Mouse (Mus musculus): Measurements from ENCODE around the gene Kcnj12.

Kcnj12 gene

DNA sequence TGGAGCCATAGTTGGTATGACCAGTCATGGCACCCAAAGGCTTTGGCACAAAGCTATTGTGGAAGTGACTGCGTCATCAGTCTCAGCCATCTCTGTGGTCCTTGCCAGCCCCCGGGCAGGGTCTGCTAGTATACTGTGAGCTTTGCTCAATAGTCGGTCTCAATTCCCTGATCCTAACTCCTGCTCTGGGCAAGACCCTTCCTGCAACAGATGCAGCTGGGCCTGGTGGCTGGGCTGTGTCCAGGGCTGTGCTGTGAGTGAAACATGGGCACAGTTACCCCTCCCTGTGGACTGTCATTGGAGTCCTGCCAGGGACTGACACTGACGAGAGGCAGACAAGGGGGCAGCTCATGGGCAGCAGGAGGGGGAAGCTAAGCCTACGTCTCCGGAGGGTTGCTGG, 2.6 kb downstream of the Kcnj12 start:
- no peak for DNase-seq (ENCODE audit: low spot score)

DNA sequence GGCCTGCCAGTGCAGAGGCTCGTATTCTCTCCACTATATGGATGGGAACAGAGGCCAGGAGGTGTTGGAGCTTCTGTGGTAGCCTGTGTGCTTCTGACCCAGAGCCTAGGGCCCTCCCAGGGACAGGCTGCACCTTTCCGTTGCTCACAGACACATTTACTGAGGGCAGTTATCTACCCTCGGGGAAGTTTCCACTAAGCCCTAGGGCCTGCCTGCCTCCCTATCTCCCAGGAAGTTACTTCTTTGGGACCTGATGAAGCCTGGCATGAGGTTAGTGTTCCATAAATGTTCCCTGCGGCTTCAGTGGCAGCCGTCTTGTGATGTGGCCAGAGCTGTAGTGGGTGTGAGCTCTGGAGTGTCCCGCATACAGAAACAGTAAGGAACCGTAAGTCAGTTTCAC, 3.2 kb downstream of the Kcnj12 start:
- DNase-seq (ENCODE audit: low spot score), result no peak

DNA sequence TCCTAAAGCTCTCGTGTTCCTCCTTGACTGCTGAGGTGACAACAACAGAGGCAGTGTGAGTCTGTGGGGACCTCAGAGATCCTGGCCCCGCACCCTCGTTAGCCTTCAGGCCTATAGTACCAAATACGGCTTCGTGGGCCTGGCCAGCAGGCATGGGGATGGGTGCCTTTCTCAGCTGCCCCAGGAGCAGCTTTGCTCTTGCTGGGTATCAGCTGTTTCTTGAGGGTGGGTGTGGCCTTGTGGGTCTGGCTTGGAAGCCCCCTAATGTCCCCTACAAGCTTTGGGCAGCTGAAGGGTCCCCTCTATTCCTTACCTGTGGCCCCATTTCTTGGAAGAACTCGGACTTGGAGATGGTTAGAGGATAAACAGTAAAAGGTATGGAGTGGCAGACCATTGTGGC, 4.0 kb downstream of the Kcnj12 start:
- DNase-seq (ENCODE audit: low spot score), result no peak

DNA sequence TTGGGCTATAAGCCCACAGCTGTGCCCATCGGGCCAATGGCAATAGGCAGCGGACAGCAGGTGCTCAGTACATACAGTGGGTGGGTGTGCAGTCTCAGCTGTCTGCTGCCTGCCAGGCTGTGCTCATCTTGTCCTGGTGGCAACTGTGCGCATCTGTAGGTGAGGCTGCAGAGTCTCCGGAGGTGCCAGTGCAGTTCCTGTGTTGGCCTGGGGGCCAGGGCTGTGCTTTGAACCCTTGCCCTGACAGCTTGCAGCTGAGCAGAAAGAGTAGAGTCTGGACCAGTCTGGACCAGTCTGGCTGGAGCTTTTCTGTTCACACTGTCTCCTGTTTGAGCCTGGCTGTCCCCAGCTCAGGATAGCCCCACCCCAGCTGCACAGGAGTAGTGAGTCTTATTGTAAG, 4.8 kb downstream of the Kcnj12 start:
- DNase-seq (ENCODE audit: low spot score), result no peak

DNA sequence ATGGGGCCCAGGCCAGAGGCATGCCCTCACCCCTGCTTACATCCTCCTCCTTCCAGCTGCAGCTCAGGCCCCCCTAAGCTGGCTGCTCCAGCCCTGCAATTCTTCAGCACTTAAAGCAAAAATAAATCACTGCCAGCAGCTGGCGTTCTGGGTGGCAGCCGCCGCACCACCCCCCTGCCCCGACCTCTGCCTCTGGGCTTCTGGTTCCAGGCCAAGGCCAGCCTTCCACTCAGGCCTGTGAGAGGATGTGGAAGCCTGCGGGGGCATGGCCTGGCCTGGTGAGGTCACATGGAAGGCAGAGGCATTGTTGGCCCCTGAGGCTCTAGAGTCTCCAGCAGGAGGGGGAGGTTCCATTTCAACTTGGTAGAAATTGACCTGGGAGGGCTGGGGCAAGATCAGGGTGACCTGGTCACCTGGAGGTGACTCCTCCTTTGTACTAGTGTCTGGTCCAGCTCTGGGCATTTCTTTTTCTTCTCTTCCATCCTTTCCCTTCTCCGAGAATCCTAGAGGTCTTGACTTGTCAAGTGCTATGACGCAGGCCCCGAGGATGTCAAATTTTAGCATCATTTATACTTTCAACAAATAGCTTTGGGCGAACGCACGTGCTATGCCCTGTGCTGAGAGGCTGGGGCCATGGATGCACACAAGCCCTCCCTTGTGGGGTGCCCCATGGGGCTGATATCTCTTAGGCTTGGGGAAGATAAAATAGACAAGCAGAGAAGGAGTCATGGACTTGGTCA, 6.0 kb downstream of the Kcnj12 start:
- no peak for DNase-seq (ENCODE audit: low spot score)

- DNase-seq (ENCODE audit: low spot score), result no peak
These were observed 6.9 kb downstream of the Kcnj12 start for GRCm38 (mm10) chr11:61029116-61029740.

- DNase-seq (ENCODE audit: low spot score), result no peak
These were observed 7.7 kb downstream of the Kcnj12 start for GRCm38 (mm10) chr11:61029864-61030595.

DNA sequence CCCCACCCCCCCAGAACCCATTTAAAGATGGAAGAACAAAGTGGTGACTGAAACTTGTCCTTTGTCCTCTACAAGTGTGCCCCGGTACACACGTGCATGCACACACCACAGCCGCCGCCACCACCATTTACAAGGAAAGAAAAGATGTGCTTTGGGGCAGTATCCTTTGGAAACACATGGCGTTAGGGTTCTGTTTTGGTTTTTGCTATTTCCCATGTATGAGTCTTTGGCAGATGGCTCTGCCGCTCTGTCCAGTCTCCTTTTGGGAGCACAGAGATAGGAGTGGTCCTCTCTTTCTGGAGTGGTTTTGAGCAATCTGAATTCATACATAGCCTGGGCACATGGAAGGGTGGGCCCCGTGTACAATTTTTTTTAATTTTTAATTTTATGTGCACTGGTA, 8.8 kb downstream of the Kcnj12 start:
- no peak for DNase-seq (ENCODE audit: low spot score)

GRCm38 (mm10) chr11:61031658-61032445, 9.5 kb downstream of the Kcnj12 start:
- DNase-seq (ENCODE audit: low spot score), result no peak

- no peak for DNase-seq (ENCODE audit: low spot score)
These were observed 10.1 kb downstream of the Kcnj12 start for GRCm38 (mm10) chr11:61032481-61032880.

GRCm38 (mm10) chr11:61033160-61033559, 10.8 kb downstream of the Kcnj12 start:
- no peak for DNase-seq (ENCODE audit: low spot score)

- DNase-seq (ENCODE audit: low spot score), result no peak
These were observed 14.3 kb downstream of the Kcnj12 start for GRCm38 (mm10) chr11:61036639-61037038.

- DNase-seq (ENCODE audit: low spot score), result no peak
These were observed 16.0 kb downstream of the Kcnj12 start for GRCm38 (mm10) chr11:61038277-61038782.

DNA sequence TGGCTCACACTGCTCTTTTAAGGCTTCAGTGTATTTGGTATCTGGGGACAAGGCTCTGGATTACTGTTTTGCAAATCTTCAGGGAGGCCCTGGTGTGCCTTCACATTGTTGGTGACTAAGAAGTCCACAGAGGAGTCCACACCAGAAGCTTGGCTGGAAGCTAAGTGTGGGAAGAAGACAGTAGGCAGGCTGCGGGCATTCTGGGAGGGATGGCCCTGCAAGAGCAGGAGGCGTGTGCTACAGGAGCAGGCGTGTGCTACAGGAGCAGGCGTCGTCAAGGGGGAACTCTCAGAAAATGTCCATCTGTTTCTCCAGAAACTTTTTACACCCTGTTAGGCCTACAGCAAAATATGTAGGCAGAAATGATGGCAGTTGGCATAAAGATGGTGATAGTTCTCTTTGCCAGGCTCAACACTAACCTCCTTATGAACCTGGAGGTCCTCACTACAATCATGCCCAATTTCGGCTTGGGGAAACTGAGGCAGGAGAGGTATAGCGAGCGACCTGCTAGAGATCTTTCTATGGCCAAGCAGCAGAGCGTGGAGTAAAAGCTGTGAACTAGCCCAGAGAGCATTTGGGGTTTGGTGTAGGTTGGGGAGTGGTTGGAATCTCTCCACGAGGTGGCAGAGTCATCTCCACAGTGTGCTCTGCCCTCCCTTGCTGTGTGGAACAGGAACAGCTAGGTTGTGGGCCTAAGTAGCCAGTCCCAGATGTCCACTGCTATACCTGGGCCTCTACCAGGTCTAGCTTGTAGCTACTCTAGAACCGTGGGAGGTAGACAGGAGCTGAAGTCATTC, 18.7 kb downstream of the Kcnj12 start:
- no peak for DNase-seq (ENCODE audit: low spot score)

DNA sequence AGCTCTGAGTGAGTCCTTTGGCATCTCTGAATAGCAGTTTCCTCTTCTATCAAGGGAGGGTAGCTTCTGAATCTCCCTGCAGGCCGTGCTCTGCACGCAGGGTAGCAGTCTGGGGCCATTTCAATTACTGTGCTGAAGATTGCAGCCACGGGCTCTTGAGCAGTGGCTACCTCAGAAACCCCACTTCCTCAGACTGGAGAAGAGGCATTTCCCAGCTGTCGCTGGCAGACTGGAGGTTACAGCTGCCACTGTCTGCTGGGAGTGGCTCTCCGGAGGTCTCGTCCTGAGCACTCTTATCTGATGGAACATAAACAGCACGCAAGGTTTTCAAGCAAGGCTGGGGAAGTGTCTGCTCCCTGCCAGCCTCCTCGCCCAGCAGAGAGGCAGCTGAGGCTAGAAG, 20.2 kb downstream of the Kcnj12 start:
- DNase-seq (ENCODE audit: low spot score), result no peak

DNA sequence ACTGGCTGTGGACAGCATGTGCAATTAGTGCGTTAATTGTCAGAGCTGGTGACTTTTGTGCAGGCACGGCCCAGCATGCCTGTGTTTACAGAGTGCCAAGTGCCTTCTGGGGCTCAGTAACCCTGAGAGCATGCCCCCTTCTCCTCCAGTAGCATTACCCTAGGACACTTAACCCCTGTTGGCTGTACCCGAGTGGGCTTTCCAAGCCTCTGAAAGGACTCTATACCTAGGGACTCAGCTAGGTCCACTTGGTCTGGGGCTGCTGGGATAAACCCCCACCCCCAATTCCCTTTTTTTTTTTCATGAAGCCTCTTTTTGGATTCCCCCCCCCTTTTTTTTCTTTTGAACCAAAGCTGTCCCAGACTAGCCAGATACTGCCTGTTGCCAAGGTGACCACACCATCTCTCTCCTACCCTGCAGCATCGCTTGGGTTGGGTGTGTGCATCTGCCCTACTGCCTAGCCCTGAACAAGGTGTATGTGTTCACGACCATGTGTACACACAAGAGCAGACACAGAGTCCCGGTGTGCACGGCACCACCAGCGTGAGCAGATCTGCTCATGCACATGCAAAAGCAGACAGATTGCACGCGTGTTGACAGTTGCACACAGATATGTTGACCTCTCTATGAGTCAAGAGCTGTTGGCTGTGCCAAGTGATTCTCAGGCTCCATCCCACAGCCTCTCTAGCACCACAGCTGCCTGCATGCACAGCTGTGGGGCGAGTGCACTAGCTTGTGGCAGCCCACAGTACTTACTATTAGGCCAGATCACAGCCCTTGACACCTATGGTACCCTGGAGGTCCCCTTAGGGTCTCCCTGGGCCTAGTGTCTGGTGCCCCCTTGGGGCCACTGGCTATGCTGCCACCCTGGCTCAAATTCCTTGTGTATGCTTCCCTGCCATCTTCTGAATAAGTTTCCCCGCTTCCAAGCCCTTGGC, 21.0 kb downstream of the Kcnj12 start:
- no peak for DNase-seq (ENCODE audit: low spot score)

DNA sequence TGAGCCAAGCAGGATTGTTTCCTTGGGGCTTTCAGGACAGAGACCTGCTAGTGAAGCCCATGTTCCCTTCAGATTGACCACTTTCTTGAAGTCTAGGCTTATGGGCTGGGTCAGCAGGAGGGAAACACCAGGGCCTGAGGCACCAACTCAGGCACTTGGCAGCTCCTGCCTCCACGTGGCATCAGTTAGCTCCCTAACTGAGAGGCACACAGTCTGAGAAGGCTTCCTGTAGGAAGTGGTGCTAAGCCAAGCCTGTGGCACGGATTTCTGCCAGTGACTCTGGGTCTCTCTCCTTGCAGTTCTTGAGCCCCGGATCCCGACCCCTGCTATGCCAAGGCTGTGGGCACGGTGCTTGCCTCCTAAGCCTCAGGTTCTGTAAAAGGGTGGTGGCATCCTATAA, 22.4 kb downstream of the Kcnj12 start:
- no peak for DNase-seq (ENCODE audit: low spot score)

GRCm38 (mm10) chr11:61047441-61047840, 25.1 kb downstream of the Kcnj12 start:
- DNase-seq (ENCODE audit: low spot score), result no peak

GRCm38 (mm10) chr11:61051151-61051550, 28.8 kb downstream of the Kcnj12 start:
- no peak for DNase-seq (ENCODE audit: low spot score)

DNA sequence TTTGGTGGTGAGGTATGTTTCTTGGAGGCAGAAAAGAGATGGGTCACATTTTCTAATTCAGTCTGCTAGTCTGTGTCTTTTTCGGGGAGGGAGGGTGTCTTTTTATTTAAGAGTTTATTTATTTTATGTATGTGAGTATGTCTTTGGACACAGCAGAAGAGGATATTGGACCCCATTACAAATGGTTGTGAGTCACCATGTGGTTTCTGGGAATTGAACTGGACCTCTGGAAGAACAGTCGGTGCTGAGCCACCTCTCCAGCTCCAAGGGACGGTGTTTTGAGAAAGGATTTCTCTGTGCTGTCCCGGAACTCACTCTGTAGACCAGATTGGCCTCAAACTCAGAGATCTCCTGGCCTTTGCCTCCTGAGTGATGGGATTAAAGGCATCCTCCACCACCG, 34.5 kb downstream of the Kcnj12 start:
- no peak for DNase-seq (ENCODE audit: low spot score)
